Mouse (Mus musculus) kidney, postnatal 14 days (tissue): ENCODE data around the gene Gm49378.

ENCODE experiments used
- DNase-seq: peaks from one replicate; pipeline ENCODE4 v3.0.0; 2022; ENCODE audit warnings: mixed read lengths

Gene Gm49378

DNA sequence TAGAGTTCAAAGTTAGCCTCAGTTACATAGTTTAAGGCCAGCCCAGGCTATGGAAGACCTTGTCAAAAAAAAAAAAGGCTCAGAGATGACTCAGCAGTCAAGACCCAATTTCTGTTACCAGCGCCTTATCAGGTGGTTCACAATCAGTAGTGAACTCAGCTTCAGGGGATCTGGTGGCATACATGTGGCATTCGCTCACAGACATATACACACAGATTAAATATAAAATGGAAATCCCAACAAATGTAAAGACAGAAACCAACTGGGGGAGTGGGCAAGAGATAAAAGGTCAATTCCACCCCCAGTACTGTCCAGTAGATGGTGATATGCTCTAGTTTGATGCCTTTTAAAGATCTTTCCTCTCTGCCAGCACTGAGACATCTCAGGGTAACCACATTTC, 51.5 kb downstream of the Gm49378 start:
- no peak for DNase-seq

DNA sequence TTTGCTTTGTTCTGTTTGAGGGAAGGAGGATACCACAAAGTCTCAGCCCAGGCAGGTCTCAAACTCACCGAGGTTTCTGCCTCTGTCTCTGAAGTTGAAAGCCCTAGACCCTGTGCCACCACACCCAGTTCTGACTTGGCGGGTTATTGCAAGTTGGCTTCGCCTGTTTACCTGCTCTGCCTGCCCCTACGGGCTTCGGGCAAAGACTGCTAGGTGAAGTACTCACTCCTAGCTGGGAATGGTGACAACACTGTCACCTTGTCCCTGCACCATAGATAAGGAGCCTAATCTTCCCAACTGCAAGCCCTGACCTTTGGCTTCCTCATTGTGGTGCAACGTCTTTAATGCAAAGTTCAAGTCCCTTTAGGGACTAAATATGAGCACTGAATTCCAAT, 52.1 kb downstream of the Gm49378 start:
- no peak for DNase-seq

DNA sequence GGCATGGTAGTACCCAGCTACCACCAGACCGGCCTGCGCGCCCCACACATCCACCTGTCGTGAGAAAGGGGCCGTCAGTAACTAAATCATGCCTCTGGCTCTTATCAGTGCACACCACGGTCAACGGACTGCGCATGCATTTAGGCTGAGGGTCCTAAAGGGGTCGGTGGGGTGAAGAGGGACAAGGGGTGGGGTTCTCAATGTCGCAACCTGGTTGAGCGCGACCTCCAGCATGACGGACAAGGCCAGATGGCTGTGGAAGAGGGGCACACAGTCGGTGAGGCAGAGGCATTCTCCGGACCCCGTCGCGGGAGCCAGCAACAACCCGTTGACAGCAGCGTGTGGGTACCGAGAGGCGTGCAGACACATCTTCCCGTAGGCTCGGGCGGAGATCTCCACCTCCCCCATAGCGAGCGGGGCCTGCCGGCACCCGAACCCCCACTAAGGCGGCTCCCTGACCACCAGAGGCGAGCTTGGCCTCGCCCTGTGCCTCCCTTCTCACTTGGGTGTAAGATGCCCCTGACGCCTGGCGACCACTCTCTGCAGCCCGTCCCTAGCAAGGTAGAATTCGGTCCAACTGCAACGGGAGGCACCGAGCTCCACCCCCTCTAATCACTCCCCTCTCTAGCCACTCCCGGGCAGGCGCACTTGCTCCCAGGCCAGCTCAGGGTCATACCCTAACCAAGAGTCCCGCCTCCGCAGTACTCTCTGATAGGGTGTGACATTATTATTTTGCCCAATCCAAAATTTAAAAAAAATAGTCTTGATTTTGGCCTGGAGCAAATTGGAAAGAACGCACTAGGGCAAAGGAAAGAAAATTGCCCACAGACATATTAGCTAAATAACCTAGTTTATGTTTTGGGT, 52.8 kb downstream of the Gm49378 start, which contains the start of gene Emc9:
TSS of gene Emc9 (minus strand) at position 601 of the 864 bp plus-strand sequence.
- peak; percentile 86 for DNase-seq

DNA sequence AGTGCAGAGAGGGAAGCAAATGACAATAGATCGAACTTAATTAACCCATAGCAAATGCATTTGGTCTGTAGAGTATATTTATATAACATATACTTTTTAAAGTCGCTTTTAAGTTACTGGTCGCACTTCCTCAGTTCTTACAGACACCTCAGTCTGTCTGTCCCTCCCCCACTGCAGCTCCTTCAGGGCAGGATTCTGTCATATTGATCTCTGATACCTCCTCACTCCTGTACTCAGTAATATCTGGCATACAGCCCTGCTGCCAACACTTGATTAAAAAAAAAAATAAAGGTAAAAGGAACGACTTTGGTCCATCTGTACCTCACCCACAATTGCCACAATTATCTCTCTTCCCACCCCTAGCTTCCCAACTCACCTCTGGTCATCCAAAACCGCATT, 53.4 kb downstream of the Gm49378 start:
- no peak for DNase-seq

DNA sequence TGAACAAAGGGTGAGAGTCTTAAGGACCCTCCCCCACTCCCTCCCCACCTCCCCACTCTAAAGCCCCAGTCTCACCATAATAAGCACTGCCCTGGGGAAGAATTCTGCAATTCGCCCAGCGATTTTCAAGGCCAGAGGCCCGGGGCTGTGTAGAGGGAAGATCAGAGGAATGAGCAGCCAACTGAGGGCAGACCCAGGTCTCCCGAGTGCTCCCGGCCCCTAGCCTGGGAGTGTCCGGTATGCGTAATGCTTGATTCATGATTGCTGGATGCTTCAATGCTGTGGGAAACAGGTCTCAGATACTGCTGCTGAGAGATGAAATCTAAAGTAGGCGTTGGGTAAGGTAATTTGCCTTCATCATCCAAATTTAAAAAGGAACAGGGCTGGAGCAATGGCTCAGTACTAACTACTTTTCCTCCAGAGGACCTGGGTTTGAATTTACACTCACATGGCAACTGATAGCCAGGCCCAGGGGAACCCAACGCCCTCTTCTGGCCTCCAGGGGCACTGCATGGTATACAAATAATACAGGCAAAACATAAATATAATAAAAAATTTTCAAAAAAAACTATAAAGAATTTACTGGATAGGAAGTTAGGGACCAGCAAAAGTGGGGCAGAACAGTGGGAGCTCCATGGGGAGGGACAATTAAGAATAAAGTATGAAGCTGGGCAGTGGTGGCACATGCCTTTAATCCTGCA, 55.6 kb downstream of the Gm49378 start:
- DNase-seq: no peak

DNA sequence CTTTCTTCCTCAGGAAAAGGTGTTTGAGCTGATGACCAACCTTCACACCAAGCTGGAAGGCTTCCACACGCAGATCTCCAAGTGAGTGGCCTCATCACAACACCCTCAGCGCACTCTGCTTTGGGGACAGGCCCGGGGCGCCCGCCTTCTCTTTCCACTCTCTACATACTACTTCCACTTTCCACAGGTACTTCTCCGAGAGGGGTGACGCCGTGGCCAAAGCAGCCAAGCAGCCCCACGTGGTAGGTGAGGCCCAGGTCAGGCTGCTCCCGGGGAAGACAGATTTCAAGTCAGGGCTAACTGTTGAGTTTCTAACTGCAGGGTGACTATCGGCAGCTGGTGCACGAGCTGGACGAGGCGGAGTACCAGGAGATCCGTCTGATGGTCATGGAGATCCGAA, 57.0 kb downstream of the Gm49378 start:
- DNase-seq: no peak

DNA sequence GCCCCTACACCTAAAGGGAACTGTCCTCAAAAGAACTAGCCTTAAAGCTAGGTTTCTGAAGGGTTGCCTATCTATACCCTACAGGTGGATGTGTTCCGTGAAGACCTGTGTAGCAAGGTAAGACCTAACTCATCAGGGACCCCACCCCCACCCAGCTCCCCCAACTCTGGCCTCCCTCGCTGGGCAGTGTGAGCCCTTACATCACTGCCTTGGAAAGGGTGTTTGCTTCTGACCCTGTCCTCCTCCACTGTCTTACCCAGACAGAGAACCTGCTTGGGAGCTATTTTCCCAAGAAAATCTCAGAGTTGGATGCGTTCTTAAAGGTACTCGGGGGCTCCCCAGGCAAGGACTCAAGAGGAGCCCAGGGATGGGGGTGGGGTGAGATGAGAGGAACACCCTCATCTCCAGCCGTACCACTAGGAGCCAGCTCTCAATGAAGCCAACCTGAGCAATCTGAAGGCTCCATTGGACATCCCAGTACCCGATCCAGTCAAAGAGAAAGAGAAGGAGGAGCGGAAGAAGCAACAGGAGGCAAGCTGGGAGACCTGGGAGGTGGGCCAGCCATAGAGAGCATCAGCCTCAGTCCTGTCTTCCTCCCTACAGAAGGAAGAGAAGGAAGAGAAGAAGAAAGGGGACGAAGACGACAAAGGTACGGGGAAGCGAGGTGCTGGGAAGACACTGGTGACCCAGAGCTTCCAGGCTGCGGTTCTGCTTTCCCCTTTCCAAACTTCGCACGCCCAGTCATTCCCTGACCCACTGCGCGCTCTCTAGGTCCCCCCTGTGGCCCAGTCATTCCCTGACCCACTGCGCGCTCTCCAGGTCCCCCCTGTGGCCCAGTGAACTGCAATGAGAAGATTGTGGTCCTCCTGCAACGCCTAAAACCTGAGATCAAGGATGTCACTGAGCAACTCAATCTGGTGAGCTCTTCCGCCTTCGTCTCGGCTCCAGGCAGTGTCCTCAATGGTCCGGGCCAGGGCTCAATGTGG, 57.9 kb downstream of the Gm49378 start:
- no peak for DNase-seq
